Mouse (Mus musculus) c-Kit-positive CD71-negative TER-119-negative erythroid progenitor cells, embryonic 14.5 days (primary cell): ENCODE results near the gene 4930415O20Rik.
"Not testable (repeated sequence)": the region's sequence is repeated elsewhere in the genome, so short reads cannot be mapped to it uniquely, and the experiment has no call there.

ENCODE experiments used
- DNase-seq: peaks from one replicate; pipeline ENCODE4 v3.0.0-alpha.2; 2013; ENCODE audit warnings: low read depth

Gene 4930415O20Rik

GRCm38 (mm10) chr15:98568256-98569033, 2.4 kb upstream of the 4930415O20Rik start:
- DNase-seq: no peak

DNA sequence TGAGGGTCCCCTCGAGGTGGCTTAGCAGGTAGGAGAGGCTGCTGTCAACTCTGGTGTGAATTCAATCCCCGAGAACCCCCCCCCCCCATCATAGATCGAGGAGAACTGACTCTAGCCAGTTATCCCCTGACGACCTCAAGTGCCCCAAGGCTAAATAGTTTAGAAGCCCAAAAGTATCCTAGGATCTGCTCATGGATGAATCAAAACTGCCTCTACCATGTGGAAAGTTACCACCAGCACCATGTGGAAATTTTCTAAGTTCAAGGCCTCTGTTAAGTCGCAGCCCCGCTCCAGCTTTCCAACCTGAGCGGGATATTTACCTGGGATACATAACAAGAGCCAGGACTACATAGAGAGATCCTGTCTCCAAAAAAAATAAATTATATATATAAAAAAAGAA, 1.6 kb upstream of the 4930415O20Rik start:
- DNase-seq: no peak

DNA sequence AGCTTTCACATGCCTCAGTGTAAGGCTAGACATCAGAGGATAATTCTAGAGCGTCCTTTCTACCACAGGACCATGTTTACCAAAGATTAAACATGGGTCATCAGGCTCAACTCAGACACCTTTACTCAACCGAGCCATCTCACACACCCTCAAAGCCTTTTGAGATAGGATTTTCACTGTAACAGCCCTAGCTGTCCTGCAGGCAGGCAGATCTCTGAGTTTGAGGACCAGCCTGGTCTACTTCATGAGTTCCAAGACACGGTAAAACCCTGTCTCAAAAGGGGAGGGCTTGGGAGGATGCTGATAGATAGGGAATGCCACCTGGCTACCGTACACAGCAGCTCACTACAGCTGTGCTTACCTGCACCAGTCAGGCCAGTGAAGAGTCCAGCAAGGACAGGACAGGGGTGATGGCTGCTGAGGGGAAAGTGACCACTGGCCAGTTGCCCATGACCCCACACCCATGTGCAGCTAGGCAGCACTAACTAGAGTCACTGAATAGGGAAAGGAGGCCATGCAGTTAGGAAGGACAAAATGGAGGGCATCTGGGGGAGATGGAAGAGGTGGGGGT, 924 bp upstream of the 4930415O20Rik start:
- no peak for DNase-seq

- DNase-seq: no peak
Observed at GRCm38 (mm10) chr15:98573293-98573692, 2.5 kb downstream of the 4930415O20Rik start.

DNA sequence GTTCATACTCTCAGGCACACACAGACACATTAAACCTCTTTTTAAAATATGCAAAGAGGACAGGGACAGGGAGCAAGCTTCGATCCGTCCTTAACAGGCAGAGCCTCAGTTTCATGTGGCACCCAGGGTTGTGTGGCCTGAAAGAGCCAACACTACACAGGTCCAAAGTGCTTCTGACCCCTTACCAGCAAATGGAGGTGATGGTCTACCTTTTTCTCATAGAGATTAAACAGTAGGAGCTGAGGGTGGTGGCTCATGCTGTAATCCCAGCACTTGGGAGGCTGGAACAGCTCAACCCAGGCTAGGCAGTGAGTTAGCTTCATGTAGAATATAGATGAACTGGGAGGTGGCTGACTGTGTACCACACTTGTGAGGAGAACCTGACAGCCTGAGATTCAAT, 8.5 kb downstream of the 4930415O20Rik start:
- DNase-seq: no peak

DNA sequence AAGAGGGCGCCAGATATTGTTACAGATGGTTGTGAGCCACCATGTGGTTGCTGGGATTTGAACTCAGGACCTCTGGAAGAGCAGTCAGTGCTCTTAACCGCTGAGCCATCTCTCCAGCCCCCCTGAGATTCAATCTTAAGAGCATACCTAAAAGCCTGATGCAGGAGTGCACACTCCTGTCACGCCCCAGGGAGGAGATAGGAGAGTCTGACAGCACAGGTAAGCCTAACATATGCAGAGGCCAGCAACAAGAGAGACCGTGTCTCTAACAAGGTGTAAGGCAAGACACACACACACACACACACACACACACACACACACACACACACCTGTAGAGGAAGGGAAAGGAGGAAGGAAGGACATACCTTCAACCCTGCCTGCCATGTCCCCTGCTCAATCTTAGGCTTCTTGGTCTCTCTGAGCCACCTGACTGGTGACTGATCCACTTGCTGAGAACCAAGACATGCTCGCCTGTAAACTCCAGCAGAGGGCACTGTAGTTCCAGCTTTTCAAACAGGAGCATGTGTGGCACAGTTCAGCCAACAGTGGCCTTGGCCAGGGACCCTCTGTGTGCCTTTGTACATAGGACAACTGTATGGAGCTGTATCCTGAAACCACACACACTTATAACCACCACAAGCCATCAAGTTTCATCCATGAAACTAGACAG, 9.1 kb downstream of the 4930415O20Rik start:
- DNase-seq: peak; percentile 85

DNA sequence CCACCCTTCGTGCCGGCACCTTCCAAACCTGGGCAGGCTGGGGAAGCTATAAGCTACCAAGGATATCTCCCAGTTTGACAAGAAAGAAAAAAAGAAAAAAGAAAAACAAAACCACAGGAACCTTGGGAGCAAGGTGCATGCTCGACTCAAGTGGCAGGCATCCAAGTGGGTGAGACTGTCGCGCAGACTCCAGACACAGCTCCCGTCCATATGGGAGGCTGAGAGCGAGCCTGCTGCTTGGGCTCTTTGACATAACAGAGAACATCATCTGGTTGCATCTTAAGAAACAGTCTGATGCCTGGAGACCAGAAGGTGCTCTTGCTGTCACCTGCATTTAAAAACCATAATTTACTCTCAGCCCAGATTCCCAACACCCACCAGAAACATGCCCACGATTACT, 11.6 kb downstream of the 4930415O20Rik start:
- DNase-seq: no peak

DNA sequence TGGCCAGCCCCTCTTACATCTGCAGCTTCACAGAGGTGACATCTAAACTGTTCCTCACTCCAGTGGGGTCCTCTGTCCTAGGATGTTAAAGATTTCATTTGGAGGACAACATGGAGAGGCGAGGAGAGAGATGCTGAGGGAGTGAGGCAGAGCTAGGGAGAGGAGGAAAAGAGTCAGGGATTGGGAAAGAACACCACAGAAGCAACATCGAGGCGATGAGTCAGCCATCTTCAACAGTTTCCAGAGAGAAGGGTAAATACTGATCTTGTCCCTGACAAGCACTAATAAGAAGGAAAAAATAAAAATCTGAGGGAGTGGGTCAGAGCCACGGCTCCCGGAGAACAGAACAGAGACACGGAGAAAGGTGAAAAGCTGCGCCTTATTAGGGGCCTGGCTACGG, 12.2 kb downstream of the 4930415O20Rik start:
- DNase-seq: no peak

GRCm38 (mm10) chr15:98585421-98585820, 14.6 kb downstream of the 4930415O20Rik start:
- DNase-seq: no peak

DNA sequence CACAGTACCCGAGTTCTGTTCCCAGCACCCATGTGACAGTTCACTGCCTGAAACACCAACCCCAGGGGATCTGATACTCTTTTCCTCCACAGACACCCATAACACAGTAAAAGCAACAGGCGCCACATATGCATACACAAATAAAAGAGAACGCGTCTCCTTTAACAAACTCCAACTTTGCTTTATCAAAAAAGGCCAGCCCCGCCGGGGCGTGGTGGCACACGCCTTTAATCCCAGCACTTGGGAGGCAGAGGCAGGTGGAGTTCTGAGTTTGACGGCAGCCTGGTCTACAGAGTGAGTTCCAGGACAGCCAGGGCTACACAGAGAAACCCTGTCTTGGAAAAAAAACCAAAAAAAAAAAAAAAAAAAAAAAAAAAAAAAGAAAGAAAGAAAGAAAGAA, 15.3 kb downstream of the 4930415O20Rik start:
- DNase-seq: not testable (repeated sequence)

GRCm38 (mm10) chr15:98587751-98588150, 16.9 kb downstream of the 4930415O20Rik start:
- DNase-seq: no peak

GRCm38 (mm10) chr15:98589640-98590336, 19.0 kb downstream of the 4930415O20Rik start:
- no peak for DNase-seq

GRCm38 (mm10) chr15:98591396-98591795, 20.6 kb downstream of the 4930415O20Rik start:
- no peak for DNase-seq

- DNase-seq: no peak
Observed at GRCm38 (mm10) chr15:98594193-98594592, 23.4 kb downstream of the 4930415O20Rik start.

- DNase-seq: no peak
Observed at GRCm38 (mm10) chr15:98595049-98595448, 24.2 kb downstream of the 4930415O20Rik start.

DNA sequence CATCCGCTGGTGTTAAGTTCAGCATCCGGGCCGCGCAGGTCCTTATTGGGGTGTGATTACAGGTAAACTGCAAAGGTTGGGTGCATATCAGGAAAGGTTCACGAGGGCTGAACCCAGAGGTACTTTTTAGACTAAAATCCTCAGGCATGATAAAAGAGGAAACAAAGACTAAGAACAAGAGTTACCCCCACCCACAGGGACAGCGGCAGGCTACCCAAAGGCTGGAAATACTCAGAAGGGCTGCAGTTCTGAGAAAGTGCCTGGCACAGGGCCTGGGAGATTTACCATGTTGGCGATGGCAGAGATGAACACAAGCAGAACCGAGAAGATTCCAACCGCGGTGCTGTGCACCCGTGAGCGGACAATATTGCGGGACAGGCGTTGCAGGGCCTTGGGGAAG, 25.8 kb downstream of the 4930415O20Rik start:
- no peak for DNase-seq

- DNase-seq: no peak
Observed at GRCm38 (mm10) chr15:98600036-98600709, 29.4 kb downstream of the 4930415O20Rik start.

DNA sequence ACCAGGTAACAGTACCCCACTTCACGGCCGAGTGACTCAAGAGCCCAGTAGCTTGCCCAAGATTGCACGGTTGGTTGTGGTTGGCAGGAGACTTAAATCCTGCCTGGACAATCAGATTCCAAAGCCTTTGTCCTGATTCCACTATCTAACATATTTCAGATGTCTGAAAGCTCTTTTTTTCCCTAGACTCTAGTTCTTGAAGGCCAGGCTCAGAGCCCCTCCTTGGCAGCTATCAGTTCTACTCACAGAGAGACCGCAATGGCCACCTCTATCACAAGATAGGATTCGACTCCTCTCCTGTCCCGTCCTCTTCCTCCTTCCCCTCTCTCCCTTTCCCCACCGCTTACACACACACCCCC, 31.0 kb downstream of the 4930415O20Rik start:
- no peak for DNase-seq

GRCm38 (mm10) chr15:98602191-98602881, 31.5 kb downstream of the 4930415O20Rik start:
- DNase-seq: no peak

GRCm38 (mm10) chr15:98602921-98603458, 32.2 kb downstream of the 4930415O20Rik start:
- DNase-seq: no peak

DNA sequence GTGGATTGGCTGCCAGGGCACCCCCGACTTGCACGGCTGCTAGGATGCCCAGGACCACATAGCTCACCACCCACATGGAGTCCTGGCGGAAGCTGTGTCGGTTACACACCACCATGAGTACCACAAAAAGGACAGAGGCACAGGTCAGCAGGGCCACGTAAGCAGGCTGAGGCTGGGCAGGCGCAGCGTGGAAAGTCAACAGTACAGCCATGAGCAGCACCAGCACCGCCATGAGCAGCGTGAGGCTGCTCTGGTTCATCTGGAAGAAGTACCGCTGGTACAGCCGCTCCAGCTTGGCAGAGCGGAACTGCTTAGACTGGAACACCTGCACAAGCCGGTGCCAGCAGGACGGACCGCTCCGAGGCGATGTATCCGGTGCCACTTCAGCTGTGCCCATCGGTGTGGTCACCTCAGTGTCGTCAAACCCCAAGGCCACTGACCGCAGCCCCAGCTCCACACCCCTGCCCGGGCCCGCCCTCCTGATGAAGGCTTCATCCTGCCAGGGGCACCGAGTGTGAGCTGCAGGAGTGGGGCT, 33.3 kb downstream of the 4930415O20Rik start:
- no peak for DNase-seq
